Mouse (Mus musculus): ENCODE results near the gene Rbks.
"Not testable (repeated sequence)": the region's sequence is repeated elsewhere in the genome, so short reads cannot be mapped to it uniquely, and the experiment has no call there.

Rbks gene

DNA sequence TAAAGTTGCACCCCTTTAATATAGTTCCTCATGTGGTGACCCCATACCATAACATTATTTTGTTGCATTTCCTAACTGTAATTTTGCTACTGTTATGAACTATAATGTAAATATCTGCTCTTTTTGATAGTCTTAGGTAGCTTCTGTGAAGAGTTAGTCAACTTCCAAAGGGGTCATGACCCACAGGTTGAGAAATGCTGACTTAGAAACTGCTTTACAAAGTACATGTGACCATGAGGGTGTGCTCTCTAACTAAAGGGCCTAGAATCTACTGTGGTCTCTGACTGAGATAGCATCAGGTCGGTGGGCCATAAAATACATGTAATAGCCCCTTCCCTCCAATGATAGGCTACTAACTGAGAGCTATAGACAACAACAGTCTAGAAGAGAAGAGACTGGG, 19.4 kb downstream of the Rbks start:
- DNase-seq (ENCODE audit: low spot score in 2 of 2): no peak

DNA sequence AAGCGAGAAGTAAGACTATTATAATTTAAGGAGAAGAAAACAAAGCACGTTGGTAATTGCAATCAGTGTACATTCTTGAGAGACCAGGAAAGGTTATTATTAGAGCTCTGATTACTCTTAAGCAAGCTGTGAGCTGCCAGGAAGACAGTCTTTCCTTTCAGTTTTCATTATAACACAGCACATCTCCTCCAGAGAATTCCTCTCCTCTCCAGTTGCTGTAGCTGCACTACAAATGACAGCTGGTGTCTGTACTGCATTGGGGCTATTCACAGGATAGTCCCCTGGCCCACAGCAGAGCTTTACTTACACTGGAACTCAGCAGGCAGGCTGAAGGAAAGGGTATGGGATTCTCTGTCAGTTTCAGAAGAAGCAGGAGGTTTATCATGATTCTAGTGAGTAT, 24.0 kb downstream of the Rbks start:
- DNase-seq (ENCODE audit: low spot score in 2 of 2): no peak

DNA sequence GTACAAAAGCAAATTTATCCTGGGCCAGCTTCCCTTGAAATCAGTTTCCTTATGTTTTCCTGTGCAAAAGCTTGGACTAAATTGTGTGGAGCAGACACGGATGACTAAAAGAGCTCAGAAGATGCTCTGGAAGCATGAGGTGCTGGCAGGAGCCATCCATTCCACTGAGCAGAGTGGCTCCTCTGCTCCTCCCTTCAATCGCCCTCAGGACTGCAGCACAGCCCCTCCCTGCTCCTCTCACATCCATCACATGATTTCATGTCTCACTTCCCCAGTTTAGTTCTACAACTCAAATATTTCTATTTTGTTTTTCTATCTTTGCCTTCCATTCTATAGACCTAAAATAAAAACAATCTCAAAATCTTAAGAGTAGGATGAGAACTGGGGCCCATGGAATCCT, 26.3 kb downstream of the Rbks start:
- no peak for DNase-seq (ENCODE audit: low spot score in 2 of 2)

DNA sequence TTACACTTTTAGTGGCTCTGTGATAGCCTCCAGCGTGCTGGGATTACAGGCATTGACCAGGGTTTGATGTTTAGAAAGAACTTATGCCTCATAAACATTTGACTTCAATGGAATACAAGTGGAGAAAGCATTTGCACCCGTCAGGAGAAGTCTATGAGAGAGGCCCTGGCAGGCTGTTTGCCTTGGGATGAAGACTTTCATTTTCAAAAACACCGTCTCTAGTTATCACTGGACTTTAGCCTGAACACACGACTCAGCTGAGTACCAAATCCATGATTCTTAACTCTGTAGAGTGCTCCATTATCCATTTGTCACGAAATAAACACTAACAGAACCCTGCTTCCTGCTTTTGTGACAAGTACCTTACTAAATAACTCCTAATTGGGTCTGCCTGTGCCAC, 27.4 kb downstream of the Rbks start:
- DNase-seq (ENCODE audit: low spot score in 2 of 2): no peak

DNA sequence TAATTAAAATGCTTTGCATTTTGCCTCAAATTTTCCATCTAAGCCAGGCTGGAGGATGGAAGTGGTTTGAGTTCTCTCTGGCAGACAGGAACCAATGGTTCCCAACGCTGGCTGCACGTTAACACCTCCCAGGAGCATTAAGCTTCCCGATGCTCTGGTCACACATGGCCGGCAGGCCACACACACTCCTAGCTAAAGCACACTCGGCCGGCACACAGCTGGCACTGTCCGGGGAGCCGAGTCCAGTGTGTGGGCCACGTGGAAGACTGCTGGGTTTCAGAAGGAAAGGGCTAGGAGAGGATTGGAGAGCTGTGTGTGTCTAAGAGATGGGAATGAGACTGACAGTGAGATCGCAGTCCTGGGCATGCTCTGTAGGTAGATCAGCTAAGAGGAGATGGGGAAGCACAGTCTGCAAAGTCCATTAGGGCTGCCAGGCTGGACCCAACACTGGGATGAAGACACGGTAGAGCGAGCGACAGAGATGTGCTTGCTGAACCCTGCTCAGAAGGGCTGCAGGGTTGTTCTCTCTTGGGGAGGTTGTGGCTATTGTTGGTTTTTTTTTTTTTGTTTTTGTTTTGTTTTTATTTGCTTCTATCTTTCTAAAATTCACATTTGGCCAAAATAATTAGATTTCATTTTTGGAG, 29.0 kb downstream of the Rbks start:
- no peak for DNase-seq (ENCODE audit: low spot score in 2 of 2)

DNA sequence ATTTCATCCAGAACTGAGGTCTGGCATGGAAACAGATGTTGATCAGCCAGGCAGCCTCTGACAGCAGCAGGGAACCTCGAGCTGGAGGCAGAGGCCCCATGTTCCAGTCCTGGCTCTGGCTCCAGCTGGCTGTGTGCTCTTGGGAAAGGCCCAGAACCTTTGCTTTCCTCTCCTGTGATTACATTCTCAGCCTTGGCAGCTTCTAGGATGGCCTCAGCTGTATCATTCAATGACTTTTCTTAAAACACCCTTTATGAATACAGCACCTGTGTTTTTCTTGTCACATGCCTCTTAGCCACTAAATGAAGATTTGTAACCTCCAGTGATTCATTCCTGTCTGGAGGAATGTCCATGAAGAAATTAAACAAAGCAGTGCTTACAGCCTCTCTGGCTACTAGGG, 31.3 kb downstream of the Rbks start:
- no peak for DNase-seq (ENCODE audit: low spot score in 2 of 2)

DNA sequence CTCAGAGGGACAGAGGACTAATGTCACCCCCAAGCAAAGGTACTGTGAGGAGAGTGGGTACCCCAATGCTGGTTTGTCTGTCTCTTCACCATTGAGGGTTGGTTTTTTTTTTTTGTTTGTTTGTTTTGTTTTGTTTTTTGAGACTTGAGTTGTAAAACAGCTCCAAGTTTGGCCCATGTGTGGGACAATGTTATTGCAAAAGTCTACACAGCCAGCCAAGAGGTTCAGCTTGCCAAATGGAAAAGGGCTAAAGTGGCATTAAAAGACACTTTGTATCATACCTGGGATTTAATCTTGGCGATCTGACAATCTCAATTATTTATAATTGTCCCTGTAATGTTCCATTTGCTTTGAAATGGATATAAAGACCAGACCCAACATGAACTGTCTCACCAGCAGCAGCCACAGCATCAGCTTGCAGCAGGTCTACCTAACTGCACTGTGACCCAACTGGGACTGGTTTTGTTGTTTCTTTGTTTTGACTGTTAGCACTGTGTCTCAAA, 41.7 kb downstream of the Rbks start:
- DNase-seq (ENCODE audit: low spot score in 2 of 2): no peak

DNA sequence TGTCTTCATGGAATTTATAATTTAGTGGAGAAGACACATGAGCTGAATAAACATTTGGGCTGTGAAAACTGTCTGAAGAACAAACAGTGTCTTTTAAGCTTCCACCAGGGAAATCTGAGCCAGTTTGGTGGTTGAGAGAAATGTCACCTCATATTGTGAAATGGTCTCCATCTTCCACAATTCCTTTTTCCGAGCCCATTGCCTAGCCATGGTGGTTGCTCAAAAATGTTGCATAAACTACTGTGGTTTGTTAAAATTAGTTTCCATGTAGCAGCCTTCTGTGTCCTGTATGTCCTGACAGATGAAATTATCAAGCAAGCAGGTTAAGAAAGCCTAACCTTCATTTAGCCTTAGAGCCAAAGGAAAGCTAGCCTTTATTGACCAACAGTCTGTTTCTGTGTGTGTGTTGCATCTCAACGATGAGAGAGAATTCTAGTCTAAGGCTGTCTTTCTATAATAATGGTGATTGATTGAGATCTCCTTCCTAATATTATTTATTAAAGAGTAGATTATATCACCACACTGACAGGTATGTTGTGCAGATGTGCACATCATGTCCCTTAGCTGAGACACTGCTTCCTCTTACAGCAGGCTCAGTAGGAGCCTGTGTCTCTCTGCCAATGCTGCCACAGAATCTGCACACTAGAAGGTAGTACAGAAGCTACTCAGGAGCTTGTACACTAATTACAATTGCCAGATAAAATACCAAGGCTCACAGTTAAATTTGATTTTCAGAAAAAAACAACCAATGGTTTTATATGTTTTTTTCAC, 46.7 kb downstream of the Rbks start:
- no peak for DNase-seq (ENCODE audit: low spot score in 2 of 2)

DNA sequence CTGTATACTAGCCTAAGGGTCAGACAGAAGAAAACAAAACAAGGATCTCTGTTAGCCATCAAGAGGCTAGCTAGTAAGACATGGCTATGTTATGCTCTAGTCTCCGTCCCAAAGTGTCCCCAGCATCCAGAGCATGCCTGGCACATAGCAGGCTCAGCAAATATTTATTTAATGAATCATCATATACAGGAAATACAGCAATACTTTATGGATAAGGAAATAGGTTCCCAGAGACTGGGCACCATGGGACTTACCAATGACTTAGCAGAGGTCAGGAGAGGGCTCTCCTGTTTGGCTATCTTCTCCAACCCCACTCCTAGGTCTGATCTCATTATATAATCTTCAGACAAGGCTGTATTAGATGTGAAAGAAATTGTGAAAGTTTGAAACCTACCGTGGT, 50.1 kb downstream of the Rbks start:
- no peak for DNase-seq (ENCODE audit: low spot score in 2 of 2)

DNA sequence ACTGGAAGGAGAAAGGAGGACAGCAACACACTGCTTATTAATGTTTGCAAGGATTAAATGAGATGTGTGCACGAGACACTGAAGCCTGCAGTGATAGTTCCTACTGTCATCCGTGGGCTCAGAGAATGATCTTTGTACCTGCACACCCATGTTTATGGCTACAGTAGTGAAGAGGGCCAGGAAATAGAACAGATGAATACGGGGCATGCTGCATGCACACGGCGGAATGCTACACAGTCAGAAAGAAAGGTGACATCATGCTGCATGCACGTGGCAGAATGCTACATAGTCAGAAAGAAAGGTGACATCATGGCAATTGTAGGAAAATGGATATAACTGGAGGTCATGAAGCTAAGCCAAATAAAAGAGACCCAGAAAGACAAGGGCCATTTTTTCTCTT, 50.9 kb downstream of the Rbks start:
- no peak for DNase-seq (ENCODE audit: low spot score in 2 of 2)

DNA sequence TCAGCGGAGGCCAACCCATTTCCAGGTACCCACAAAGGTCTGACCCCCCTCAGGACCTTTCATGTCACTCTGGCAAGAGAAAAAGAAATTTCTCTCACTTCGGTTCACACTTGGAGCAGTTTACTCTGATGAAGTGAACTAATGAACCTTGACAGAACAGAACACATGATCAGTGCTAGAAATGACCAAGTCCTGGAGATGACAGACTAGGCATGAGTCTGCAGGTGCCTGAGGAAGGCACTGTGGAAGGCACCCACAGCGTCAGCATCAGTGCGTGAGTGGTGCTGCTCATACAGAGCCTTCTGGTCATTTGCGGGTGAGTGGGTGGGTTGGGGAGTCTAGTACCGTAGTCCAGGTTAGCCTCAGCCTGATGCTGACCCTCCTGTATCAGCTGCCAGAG, 51.6 kb downstream of the Rbks start:
- DNase-seq (ENCODE audit: low spot score in 2 of 2): no peak

DNA sequence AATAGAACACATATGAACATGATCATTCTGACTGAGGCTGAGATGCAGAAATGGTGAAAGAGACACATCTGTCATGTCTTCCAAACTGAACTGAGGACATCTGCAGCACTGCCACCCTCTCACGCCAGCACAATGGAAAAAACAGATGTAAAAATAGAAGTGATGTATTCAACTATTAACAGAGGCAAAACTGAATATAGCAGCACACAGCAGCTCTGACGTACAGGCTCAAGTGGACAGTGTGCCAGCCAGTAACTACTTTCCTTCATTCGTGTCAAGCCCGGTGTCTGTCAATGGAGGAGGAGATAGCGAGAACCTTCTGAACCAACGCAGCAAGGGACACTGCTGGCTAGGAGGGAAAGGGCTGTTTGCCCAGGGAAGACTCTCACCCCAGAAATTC, 52.6 kb downstream of the Rbks start:
- no peak for DNase-seq (ENCODE audit: low spot score in 2 of 2)

DNA sequence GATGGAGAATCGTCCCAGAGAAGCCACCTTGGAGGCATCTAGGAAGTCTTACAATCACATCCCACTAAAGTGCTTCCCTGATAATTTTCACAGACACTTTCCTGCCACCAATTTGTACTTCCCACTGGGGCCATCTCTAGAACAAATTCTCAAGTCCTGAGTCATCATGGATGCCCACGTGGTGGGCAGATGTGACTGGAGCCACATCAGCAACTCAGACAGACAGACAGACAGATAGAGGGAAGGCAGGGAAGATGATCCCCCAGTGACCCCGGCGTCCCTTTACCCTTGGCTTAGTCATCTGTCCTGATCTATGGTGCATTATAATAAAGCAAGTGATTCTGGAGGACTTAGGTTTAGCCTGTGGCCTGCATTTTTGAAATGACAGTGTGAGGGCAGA, 53.2 kb downstream of the Rbks start:
- DNase-seq (ENCODE audit: low spot score in 2 of 2): no peak

DNA sequence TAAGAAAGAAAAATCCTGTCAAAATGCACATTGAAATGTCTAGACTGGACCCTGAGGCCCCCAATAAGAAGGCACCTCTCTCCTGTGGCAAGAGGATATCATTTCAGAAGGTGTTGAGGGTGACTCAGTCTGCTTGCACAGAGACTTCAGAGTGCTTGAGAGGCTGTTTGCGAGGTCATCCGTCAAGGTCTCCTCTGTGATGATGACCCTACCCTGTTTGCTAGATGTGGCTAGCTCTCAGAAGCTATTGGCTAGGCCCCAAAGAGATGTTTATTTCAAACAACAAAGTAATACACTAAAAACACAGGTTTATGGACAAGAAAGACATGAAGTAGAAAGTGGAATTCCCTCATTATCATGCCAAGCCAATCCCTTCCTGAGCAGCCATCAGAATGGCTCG, 55.1 kb downstream of the Rbks start:
- DNase-seq (ENCODE audit: low spot score in 2 of 2): no peak

DNA sequence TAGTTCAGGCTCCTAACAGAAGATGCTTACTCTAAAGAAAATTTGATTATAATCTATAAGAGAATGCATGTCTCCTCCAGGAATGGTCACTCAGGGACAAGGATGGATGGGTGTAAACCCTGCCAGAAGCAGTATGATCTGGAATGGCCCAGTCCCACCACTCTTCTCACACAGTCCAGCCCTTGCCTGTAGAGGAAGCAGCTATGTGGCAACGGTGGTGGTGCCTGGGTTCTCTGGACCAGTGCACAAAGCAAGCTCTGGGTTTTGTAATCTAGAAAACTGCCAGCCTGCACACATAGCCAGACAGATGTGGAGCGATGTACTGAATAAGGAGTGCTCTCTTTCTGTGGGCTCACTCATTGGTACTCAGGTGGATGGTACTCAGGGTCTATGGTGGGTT, 56.9 kb downstream of the Rbks start:
- DNase-seq (ENCODE audit: low spot score in 2 of 2): no peak

DNA sequence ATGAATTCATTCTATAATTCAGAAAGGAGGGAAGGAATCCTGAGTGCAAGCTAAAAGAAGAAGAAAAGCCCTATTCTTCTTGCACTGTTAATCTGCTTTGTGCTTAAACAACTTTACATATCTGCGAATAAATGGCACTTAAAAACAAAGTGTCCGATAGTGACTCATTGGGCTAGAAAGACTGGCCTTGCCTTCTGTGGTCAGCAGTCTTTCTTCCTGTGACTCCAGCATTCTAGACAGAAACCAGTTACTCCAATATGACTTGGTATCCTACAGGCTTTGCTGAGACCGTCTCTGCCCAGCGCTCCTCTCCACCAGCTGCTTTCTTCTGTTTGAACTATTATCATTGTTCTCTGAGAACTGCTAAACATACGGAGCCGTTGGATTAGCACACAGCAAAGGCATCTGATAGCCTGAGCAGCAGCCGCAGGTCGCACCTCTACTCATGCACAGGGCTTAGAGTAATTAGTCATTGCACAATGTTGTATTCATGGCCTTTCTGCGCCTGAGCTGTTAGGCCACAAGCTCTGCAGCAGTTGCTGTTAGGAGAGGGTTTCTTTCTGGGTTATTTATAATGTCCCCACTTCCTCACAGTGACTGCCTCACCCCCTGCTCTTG, 60.7 kb downstream of the Rbks start:
- no peak for DNase-seq (ENCODE audit: low spot score in 2 of 2)

DNA sequence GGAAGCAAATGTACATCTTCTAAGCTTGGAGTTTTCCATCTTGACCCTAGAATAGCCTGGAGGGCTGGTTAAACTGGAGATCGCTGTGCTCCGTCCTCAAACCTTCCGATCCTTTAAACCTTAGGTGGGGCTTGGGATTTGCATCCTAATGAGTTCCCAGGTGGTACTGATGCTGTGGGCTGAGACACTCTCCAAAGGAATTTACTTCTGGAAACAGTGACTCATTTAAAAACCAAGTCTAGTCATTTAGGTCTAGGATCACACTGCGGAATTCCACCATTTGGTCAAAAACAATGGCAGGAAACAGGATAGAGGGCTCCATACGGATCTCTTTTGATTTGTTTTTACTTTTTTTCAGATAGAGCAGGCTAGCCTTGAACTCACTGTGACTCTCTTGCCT, 62.7 kb downstream of the Rbks start:
- DNase-seq (ENCODE audit: low spot score in 2 of 2): no peak

DNA sequence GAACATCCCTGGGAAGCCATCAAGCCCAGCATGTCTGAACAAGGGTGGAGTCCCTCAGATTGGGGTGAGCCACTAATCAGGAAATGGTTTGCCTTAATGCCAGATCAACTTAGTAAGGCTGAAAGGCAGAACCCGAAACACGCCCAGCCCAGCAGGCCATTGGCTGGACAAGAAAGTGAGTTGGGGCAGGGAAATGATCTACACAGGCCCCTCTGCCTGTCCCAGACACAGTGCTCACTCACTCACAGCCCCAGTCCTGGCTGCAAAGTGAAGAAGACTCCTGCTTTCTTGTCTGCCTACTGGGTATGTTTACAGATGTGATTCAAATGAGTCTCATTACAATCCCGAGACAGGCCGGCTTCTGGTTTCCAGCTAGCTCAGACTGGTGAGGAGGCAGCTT, 63.3 kb downstream of the Rbks start:
- DNase-seq (ENCODE audit: low spot score in 2 of 2): no peak

DNA sequence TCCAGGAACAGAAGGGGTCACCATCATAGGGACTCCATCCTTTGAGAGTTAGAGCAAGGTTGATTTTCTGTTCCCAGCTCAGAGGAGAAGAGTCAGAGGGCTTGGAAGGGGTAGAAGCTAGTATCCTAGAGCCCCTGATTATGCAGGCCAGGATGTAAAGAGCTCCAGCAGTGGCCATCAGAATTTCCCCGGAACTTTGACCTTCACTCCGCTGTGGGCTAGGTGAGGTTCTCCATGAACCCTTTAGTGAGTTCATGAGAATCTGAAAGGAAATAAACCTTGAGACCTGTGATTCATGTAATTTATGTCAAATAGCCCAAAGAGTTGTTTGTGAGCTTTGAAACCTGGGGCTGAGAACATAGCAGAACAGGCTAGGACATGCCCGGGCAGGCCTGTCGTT, 66.3 kb downstream of the Rbks start:
- DNase-seq (ENCODE audit: low spot score in 2 of 2): not testable (repeated sequence)

DNA sequence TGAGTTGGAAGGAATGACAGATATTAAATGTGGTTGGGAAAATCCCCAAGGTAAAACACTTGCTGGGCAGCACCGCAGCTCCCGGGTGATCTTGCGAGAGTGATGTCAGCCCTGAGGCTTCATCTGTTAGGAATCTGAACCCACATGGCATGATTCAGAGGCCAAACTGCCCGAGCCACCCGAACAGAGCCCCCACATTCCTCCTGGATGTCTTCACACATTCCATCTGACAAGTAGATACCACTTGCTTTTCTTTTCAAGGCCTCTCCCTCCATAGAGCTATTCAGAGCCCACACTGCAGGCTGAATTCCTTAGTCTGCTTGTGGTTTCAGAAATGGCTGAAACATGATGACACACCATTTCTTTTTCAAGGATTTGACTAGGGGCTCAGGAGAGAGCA, 67.4 kb downstream of the Rbks start:
- no peak for DNase-seq (ENCODE audit: low spot score in 2 of 2)

DNA sequence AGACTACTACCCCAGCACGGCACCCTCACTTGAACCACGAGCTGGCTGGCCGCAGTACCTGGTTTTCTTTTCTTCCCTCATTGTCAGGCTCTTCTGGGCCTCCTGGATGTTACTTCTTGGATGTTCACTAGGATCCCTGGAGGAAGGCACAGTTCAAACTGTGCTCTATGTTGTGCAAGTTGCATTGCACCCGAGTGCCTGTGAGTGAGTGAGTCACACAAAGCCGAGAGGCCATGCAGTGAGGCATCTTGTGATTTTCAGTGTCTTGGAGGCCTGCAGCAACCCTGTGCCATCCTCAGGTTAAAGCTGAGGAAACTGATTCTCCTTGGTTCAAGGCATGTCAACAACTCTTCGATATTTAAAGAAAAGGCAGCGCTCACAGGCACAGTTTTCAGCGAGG, 68.9 kb downstream of the Rbks start:
- no peak for DNase-seq (ENCODE audit: low spot score in 2 of 2)

DNA sequence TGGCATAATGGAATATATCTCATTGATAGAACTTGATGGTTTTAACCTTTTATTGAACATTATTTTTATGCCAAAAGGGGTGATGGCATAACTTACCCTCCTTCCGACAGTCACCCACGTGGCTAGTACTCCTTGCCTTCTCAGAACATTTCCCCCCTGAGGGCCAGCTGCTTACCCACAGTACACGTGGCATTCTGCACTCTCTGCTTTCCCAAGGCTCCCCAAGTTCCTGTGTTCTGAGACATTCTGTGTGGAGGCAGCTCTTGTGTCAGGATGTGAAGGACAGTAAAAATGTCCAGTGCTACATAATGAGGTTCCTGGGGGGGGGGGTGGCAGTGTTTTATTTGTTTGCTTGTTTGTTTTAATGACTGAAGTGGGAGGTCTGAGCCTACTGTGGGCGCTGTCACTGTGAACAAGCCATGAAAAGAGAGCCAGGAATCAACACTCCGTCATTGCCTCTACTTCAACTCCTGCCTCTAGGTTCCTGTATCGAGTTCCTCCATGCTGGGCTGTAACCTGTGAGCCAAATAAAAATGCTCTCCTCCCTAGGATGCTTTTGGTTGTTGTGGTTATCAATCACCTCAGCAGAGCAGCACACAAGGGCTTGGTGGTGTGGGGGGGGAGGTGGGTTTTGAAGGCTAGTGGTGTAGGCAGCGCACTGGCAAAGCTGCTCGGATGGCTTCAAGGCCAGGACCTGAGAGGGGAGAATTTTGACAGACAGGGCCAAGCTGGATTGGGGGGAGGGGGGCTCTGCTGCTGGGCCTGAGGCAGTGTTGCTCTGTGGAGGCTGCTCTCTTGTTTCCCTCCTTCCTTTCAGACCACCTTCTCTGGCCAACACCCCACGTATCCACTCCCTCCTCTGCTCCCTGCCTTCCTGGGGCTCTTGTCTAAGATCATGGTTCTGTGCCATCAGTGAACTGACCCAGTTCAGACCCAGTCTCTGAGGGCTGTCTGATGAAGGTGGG, 69.6 kb downstream of the Rbks start:
- no peak for DNase-seq (ENCODE audit: low spot score in 2 of 2)
